Mouse (Mus musculus) frontal cortex, adult 2 months (tissue): Measurements from ENCODE around the gene Gdpd1. TPM values are rescaled to one million over a fixed set of nuclear protein-coding genes. Genes with fewer than 3 reads are reported as not detected.
"Not testable (repeated sequence)": the region's sequence is repeated elsewhere in the genome, so short reads cannot be mapped to it uniquely, and the experiment has no call there.

Experiments used
- DNase-seq, 2 experiments: peaks; one replicate each; pipeline ENCODE4 v3.0.0; 2022; ENCODE audit warnings: low spot score in 1 of 2; ENCODE audit errors: extremely low spot score in 1 of 2
- polyA plus RNA-seq: library from polyadenylated mRNA; depleted of rRNA; stranded (reverse); fragments of >200 nt; gene quantifications from 2 replicates; pipeline ENCODE4 v1.2.3, GENCODE M21; 2012

Gene Gdpd1
- polyA plus RNA-seq, 1 experiment, result 37.0 TPM

GRCm38 (mm10) chr11:87026096-87026875, 47.6 kb downstream of the Gdpd1 start:
- DNase-seq, result no peak

- DNase-seq, result peak in 1 of 2 experiments; percentile 11
Observed at GRCm38 (mm10) chr11:87025351-87025750, 48.5 kb downstream of the Gdpd1 start.

- not testable (repeated sequence) for DNase-seq
Observed at GRCm38 (mm10) chr11:87023240-87023639, 50.6 kb downstream of the Gdpd1 start.

GRCm38 (mm10) chr11:87022765-87023164, 51.1 kb downstream of the Gdpd1 start:
- DNase-seq, result no peak

- no peak for DNase-seq
Observed at GRCm38 (mm10) chr11:87021551-87021950, 52.3 kb downstream of the Gdpd1 start.

GRCm38 (mm10) chr11:87020449-87020848, 53.4 kb downstream of the Gdpd1 start:
- no peak for DNase-seq

- no peak for DNase-seq
Observed at GRCm38 (mm10) chr11:87019431-87019830, 54.4 kb downstream of the Gdpd1 start.

- no peak for DNase-seq
Observed at GRCm38 (mm10) chr11:87018081-87018480, 55.8 kb downstream of the Gdpd1 start.

GRCm38 (mm10) chr11:87015691-87016090, 58.2 kb downstream of the Gdpd1 start:
- no peak for DNase-seq

GRCm38 (mm10) chr11:87010476-87010875, 63.4 kb downstream of the Gdpd1 start:
- DNase-seq, result peak in 1 of 2 experiments; percentile 85

GRCm38 (mm10) chr11:87007371-87007770, 66.5 kb downstream of the Gdpd1 start:
- no peak for DNase-seq

GRCm38 (mm10) chr11:87004960-87005755, 68.7 kb downstream of the Gdpd1 start:
- DNase-seq, result no peak

GRCm38 (mm10) chr11:87002078-87002829, 71.6 kb downstream of the Gdpd1 start:
- peak; percentile 36 to 51 for DNase-seq

GRCm38 (mm10) chr11:87001217-87001616, 72.6 kb downstream of the Gdpd1 start:
- no peak for DNase-seq

- DNase-seq, result no peak
Observed at GRCm38 (mm10) chr11:86996266-86996665, 77.6 kb downstream of the Gdpd1 start.

GRCm38 (mm10) chr11:86995625-86996221, 78.1 kb downstream of the Gdpd1 start:
- peak; percentile 66 to 81 for DNase-seq

GRCm38 (mm10) chr11:86994791-86995624, 78.9 kb downstream of the Gdpd1 start:
- DNase-seq, result no peak

GRCm38 (mm10) chr11:86994330-86994729, 79.5 kb downstream of the Gdpd1 start:
- no peak for DNase-seq
